Comparison of ENCODE assay signal across 8 mouse cellular contexts in the genomic region with DNA sequence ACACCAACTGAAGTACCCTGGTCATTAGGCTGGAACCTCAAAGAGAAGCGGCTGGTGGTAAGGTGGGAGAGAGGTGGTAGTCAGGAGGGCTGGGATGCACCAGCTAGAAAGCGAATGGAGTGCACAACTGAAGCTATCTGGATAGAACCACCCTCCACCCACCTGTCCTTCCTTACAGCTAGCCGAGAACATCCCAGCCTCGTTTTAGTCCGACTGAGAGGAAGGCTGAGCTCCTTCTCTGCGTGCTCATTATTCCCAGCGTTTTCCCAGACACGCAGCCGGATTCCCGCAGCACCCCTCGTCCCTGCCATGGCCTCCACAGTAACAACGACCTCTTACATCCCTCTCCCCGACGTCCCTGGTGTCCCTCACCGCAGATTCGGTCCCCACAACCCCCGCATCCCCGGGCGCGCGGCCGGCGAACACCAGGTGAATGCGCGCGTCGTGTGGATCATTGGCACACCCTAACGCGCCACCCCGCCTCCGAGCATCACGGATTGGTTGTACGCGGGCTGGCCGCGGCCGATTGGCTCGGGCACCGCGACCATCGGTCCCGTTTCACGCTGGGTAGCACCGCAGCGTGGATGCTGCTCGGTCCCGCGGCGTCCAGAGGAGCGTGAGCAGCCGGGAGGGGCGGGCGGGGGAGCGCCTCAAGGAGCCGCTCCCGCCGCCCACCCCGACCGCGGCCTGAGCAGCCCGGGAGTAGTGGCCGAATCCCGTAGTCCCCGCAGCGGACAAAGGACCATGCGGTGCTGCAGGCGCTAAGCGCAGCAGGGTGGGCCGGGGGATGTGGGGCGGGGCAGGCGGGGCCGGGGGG. TPM values are rescaled to one million over a fixed set of nuclear protein-coding genes. Genes with fewer than 3 reads are reported as not detected.
DNase-seq lines count a peak whose midpoint lies in the region; ATAC-seq and TF ChIP-seq lines count a peak whose summit lies in the region.

A gene (plus strand): TSS at position 679 of the 817 bp plus-strand sequence.

- peak within 1 kb of the TSS; percentile 99 for H3K9ac ChIP-seq in forebrain, postnatal 0 days

- no peak for TF ChIP-seq CTCF in Patski (IDR thresholded peaks at IDR 0.05)
- TF ChIP-seq CTCF in cerebellum, adult 2 months (IDR thresholded peaks at IDR 0.05; ENCODE audit: borderline replicate concordance, insufficient read depth, low read depth, low read length), result no peak
- TF ChIP-seq CTCF in forebrain, postnatal 0 days (IDR thresholded peaks at IDR 0.05; ENCODE audit: low read depth), result no peak
- no peak for TF ChIP-seq CTCF in lung, adult 2 months (IDR thresholded peaks at IDR 0.05; ENCODE audit: insufficient read depth, low read length)
- TF ChIP-seq CTCF in olfactory bulb, adult 2 months (IDR thresholded peaks at IDR 0.05; ENCODE audit: insufficient read depth, low read depth, low read length), result peak; percentile 12; the same call in 1 of the 2 replicates

- TF ChIP-seq POLR2A in cerebellum, adult 2 months (IDR thresholded peaks at IDR 0.05; ENCODE audit: borderline replicate concordance, insufficient read depth, low read length), result peak; percentile 98
- TF ChIP-seq POLR2A in lung, adult 2 months (IDR thresholded peaks at IDR 0.05; ENCODE audit: borderline replicate concordance, extremely low read depth, low read depth, low read length), result no peak
- TF ChIP-seq POLR2A in olfactory bulb, adult 2 months (IDR thresholded peaks at IDR 0.05; ENCODE audit: insufficient read depth, low read depth, low read length), result peak; percentile 89

- in situ Hi-C loops in Patski (cut with MboI; ENCODE audit: low pct_unique_long_range_greater_than_20kb), result no loop called here

- peak within 1 kb of the TSS; percentile 97 for H3K4me3 ChIP-seq in cerebellum, adult 2 months (replicated peaks; ENCODE audit: insufficient read depth, low read depth, low read length)
- H3K4me3 ChIP-seq in forebrain, postnatal 0 days (ENCODE audit: low read depth, low read length), result peak within 1 kb of the TSS; percentile 85
- H3K4me3 ChIP-seq in lung, adult 2 months (replicated peaks; ENCODE audit: extremely low read depth, low read depth, low read length), result peak within 1 kb of the TSS; percentile 27
- peak within 1 kb of the TSS; percentile 90 for H3K4me3 ChIP-seq in olfactory bulb, adult 2 months (ENCODE audit: insufficient read depth, low read depth, low read length)

- peaks cover 20% of the 10 kb centered on the region for H3K36me3 ChIP-seq in forebrain, postnatal 0 days (ENCODE audit: insufficient read depth)

- CTCF ChIA-PET in Patski (lab: Charles Lee), result interaction anchor here (1.2 to 1.7 kb wide), 6 partner anchors 9 to 152 kb away, joined by 3 to 6 read pairs (median 4); no protein-coding TSS in a partner anchor

- H3K27ac ChIP-seq in cerebellum, adult 2 months (ENCODE audit: insufficient read depth, low read length), result peak within 1 kb of the TSS; percentile 91
- peak within 1 kb of the TSS; percentile 92 for H3K27ac ChIP-seq in forebrain, postnatal 0 days (ENCODE audit: low read depth, low read length)
- H3K27ac ChIP-seq in olfactory bulb, adult 2 months (ENCODE audit: insufficient read depth, low read depth, low read length), result peak within 1 kb of the TSS; percentile 57

- no peaks in the 10 kb centered on the region for H3K9me3 ChIP-seq in forebrain, postnatal 0 days (ENCODE audit: low read length)

- POLR2A ChIA-PET in Patski (lab: Charles Lee), result interaction anchor here (1.2 to 1.3 kb wide), 2 partner anchors 12 to 52 kb away, joined by 3 read pairs; no protein-coding TSS in a partner anchor

- ATAC-seq in Patski, result peak; percentile 63
- peak; percentile 98 for ATAC-seq in forebrain, postnatal 0 days
- peak; percentile 42 to 57; a peak in 3 of 4 replicates for ATAC-seq in hematopoietic stem cell, adult 5-6 weeks (replicated peaks in 1 of 2; ENCODE audit: insufficient read depth in 1 of 2, low FRiP score in 2 of 2, low TSS enrichment in 1 of 2, low read depth in 1 of 2, poor library complexity in 2 of 2, severe bottlenecking in 2 of 2)

- peak within 1 kb of the TSS; percentile 84 for H3K4me2 ChIP-seq in forebrain, postnatal 0 days (ENCODE audit: low read depth)

- no peak for DNase-seq in Patski (ENCODE audit: low read depth, low spot score)
- peak; percentile 94 to 96 for DNase-seq in cerebellum, adult 2 months
- peak; percentile 96 for DNase-seq in forebrain, postnatal 0 days
- DNase-seq in layer of hippocampus, adult 9-11 months, result peak; percentile 93
- DNase-seq in lung, adult 2 months, result peak; percentile 44
- DNase-seq in urinary bladder, postnatal 36 days (ENCODE audit: low spot score in 2 of 2), result peak; percentile 28 to 62

- H3K4me1 ChIP-seq in cerebellum, adult 2 months (ENCODE audit: control insufficient read depth, insufficient read depth, low read length), result peaks cover 20% of the 10 kb centered on the region
- peaks cover 18% of the 10 kb centered on the region for H3K4me1 ChIP-seq in forebrain, postnatal 0 days (ENCODE audit: insufficient read depth)
- peaks cover 2% of the 10 kb centered on the region; the same call in 1 of the 2 replicates for H3K4me1 ChIP-seq in lung, adult 2 months (ENCODE audit: control insufficient read depth, insufficient read depth, low read length)
- H3K4me1 ChIP-seq in olfactory bulb, adult 2 months (ENCODE audit: control insufficient read depth, insufficient read depth, low read length), result peaks cover 19% of the 10 kb centered on the region

- H3K27me3 ChIP-seq in Patski, result no peaks in the 10 kb centered on the region
- no peaks in the 10 kb centered on the region for H3K27me3 ChIP-seq in cerebellum, adult 2 months (ENCODE audit: control insufficient read depth, insufficient read depth, low read length)
- no peaks in the 10 kb centered on the region for H3K27me3 ChIP-seq in forebrain, postnatal 0 days (ENCODE audit: insufficient read depth, low read length)

- 1% methylated on average over 72 of the region's 72 CpGs for WGBS in cerebellum, adult 2 months
- WGBS in forebrain, postnatal 0 days, result 1% methylated on average over 72 of the region's 72 CpGs
- 1% methylated on average over 71 of the region's 72 CpGs for WGBS in lung, adult 2 months
- under 1% methylated on average over 72 of the region's 72 CpGs for WGBS in olfactory bulb, adult 2 months

RNA-seq across cellular contexts. Expression of the gene that starts here (rescaled TPM):
- polyA plus RNA-seq in Patski (2021), result 2.2 TPM
- polyA plus RNA-seq in cerebellum, adult 2 months (2012; rRNA removed), result 79.0 and 90.6 TPM in 2 replicates
- total RNA-seq in forebrain, postnatal 0 days (2014; rRNA removed), result 126 and 163 TPM in 2 replicates
- 42.3 and 47.4 TPM in 2 replicates for polyA plus RNA-seq in forebrain, postnatal 0 days (2015; fragmentation: Nextera tagmentation; extraction: Ambion mirVana)
- total RNA-seq in hematopoietic stem cell, adult 5-6 weeks (2017), result 4.1 and 6.6 TPM in 2 replicates
- 0.33 and 0.36 TPM in 2 replicates for polyA plus RNA-seq in lung, adult 2 months (2012; rRNA removed)
- polyA plus RNA-seq in olfactory bulb, adult 2 months (2012; ENCODE audit: insufficient read depth, insufficient read length, low replicate concordance, missing spikeins), result not detected in 2 replicates

Comparison
In these comparisons a context has a peak if more than half of its experiments do, and no peak if none do; other contexts are left out.
1. RNA of the gene that starts here (total RNA-seq): 126 to 163 TPM in forebrain, postnatal 0 days; 4.1 to 6.6 TPM in hematopoietic stem cell, adult 5-6 weeks; every median in the first group is over 10 times any median in the second.
2. RNA of the gene that starts here (polyA plus RNA-seq): 79.0 to 90.6 TPM in cerebellum, adult 2 months and 42.3 to 47.4 TPM in forebrain, postnatal 0 days; 2.2 TPM in Patski (single experiment), 0.33 to 0.36 TPM in lung, adult 2 months and not detected in olfactory bulb, adult 2 months; every median in the first group is over 10 times any median in the second.
3. Peak in DNase-seq and H3K4me3 ChIP-seq in lung, adult 2 months; RNA of the gene not detected or under 1 TPM.
4. H3K4me3 ChIP-seq: peak in every context shown above with its lines; median percentile 97 in cerebellum, adult 2 months; 90 in olfactory bulb, adult 2 months; 85 in forebrain, postnatal 0 days; 27 in lung, adult 2 months.
5. Peak in every context shown above with its lines, with median percentiles within 50 percentile points of each other: ATAC-seq and H3K27ac ChIP-seq.